11 mouse cellular contexts compared by ENCODE assay signal in genomic region chr13:37763800-37764407, GRCm38 (mm10).
"Had no signal": no experiment of that assay in that cellular context is flagged by ENCODE, and none has a peak within 500 bp of the region (broad histone marks: within the 10 kb centered on the region; RNA-seq: fewer than 3 reads in every experiment).

No protein-coding gene starts in this region.

- H3K27me3 ChIP-seq: kidney, embryonic 15.5 days; limb, embryonic 13.5 days; stomach, embryonic 15.5 days had no signal

- H3K4me2 ChIP-seq: kidney, embryonic 15.5 days; limb, embryonic 13.5 days; stomach, embryonic 15.5 days had no signal

- DNase-seq: kidney, adult 2 months; kidney, postnatal 14 days; left cerebral cortex, postnatal 4 days; lung, adult 18-20 months; midbrain, embryonic 14.5 days; right cerebral cortex, postnatal 14 days; thymus, postnatal 36 days had no signal

- H3K9ac ChIP-seq: kidney, embryonic 15.5 days; limb, embryonic 13.5 days; liver, embryonic 14.5 days; stomach, embryonic 15.5 days had no signal

- H3K9me3 ChIP-seq: kidney, embryonic 15.5 days; limb, embryonic 13.5 days; stomach, embryonic 15.5 days had no signal

- H3K4me3 ChIP-seq: kidney, embryonic 15.5 days; limb, embryonic 13.5 days; stomach, embryonic 15.5 days had no signal

- H3K27ac ChIP-seq: kidney, embryonic 15.5 days; limb, embryonic 13.5 days; liver, embryonic 14.5 days; stomach, embryonic 15.5 days had no signal

- H3K36me3 ChIP-seq: kidney, embryonic 15.5 days; limb, embryonic 13.5 days; stomach, embryonic 15.5 days had no signal
